Mouse (Mus musculus) small intestine, adult 2 months (tissue): ENCODE measurements around the gene Hist2h3b.

Experiments used
- CTCF ChIP-seq: fragments of 200-500 bp; IDR thresholded peaks from 2 replicates; pipeline ENCODE4 v1.5.1; 2012; ENCODE audit warnings: low read depth, mild to moderate bottlenecking, control low read depth, inconsistent platforms, low read length, moderate library complexity, mixed read lengths; ENCODE audit not compliant: insufficient replicate concordance, insufficient read length; ENCODE audit errors: extremely low read depth
- POLR2A ChIP-seq: fragments of 200-500 bp; IDR thresholded peaks from 2 replicates; pipeline ENCODE4 v1.6.1; 2012; ENCODE audit warnings: low read depth, mild to moderate bottlenecking, control low read depth, inconsistent platforms, low read length, moderate library complexity

DNA sequence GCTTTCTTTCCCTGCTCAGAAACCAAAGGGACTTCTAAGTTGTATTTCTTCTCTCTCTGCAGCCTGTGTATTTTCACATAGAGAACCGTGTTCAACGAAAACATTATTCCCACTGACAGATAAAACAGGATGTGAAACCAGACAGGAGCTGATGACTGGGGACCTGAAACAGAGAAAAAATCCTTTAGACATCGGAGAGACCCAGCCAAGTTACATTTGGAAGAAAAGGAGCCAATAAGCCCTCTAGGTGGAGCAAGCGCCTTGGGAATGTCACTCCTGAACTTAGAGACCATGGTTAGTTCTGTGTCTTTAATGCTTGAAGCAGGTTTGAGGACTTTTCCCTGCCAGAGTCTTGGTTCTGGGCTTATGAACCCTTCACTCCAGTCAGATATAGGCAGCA is 16.0 kb downstream of the Hist2h3b start:
- TF ChIP-seq CTCF (no peak), POLR2A (no peak)
